8 mouse cellular contexts compared by ENCODE assay signal in genomic region chr3:87885281-87886003, GRCm38 (mm10). TPM values are rescaled to one million over a fixed set of nuclear protein-coding genes. Genes with fewer than 3 reads are reported as not detected.
A peak's percentile ranks its signal among the peaks of the same experiment; 100 is the strongest.
DNase-seq lines count a peak whose midpoint lies in the region; ATAC-seq and TF ChIP-seq lines count a peak whose summit lies in the region.

TSS of gene Prcc (minus strand) at chr3:87885608.

- TF ChIP-seq CTCF in kidney, postnatal 0 days (IDR thresholded peaks at IDR 0.05; ENCODE audit: low read depth) = no peak; the same call in 1 of the 2 replicates

- peak within 1 kb of the TSS; percentile 94 for H3K9ac ChIP-seq in heart, embryonic 12.5 days
- H3K9ac ChIP-seq in kidney, postnatal 0 days (ENCODE audit: low read depth, low read length) = peak within 1 kb of the TSS; percentile 91
- H3K9ac ChIP-seq in liver, embryonic 11.5 days (ENCODE audit: low read depth, low read length) = peak within 1 kb of the TSS; percentile 95
- peak within 1 kb of the TSS; percentile 95 for H3K9ac ChIP-seq in stomach, embryonic 14.5 days (replicated peaks; ENCODE audit: low read depth, low read length)

- H3K4me2 ChIP-seq in heart, embryonic 12.5 days = peak within 1 kb of the TSS; percentile 96
- H3K4me2 ChIP-seq in kidney, postnatal 0 days (ENCODE audit: low read length) = peak within 1 kb of the TSS; percentile 76
- H3K4me2 ChIP-seq in liver, embryonic 11.5 days = peak within 1 kb of the TSS; percentile 96
- H3K4me2 ChIP-seq in stomach, embryonic 14.5 days (replicated peaks; ENCODE audit: low read depth, low read length) = peak within 1 kb of the TSS; percentile 94

- peaks cover 15% of the 10 kb centered on the region for H3K36me3 ChIP-seq in heart, embryonic 12.5 days
- peaks cover 4% of the 10 kb centered on the region; the same call in 1 of the 2 replicates for H3K36me3 ChIP-seq in kidney, postnatal 0 days (ENCODE audit: insufficient read depth, low read length)
- peaks cover 4% of the 10 kb centered on the region for H3K36me3 ChIP-seq in liver, embryonic 11.5 days (ENCODE audit: control insufficient read depth, insufficient read depth, low read length)
- no peaks in the 10 kb centered on the region; the same call in 1 of the 2 replicates for H3K36me3 ChIP-seq in stomach, embryonic 14.5 days (ENCODE audit: control insufficient read depth, insufficient read depth, low read length)

- H3K4me3 ChIP-seq in heart, embryonic 12.5 days = peak within 1 kb of the TSS; percentile 95
- peak within 1 kb of the TSS; percentile 97 for H3K4me3 ChIP-seq in kidney, postnatal 0 days (replicated peaks; ENCODE audit: low read depth, low read length)
- peak within 1 kb of the TSS; percentile 94 for H3K4me3 ChIP-seq in liver, embryonic 11.5 days (ENCODE audit: low read depth, low read length)
- H3K4me3 ChIP-seq in stomach, embryonic 14.5 days (ENCODE audit: low read depth, low read length) = peak within 1 kb of the TSS; percentile 100

- ATAC-seq in erythroid progenitor cell, adult 5-6 weeks (replicated peaks; ENCODE audit: low FRiP score, poor library complexity, severe bottlenecking) = peak; percentile 93
- ATAC-seq in heart, embryonic 12.5 days (ENCODE audit: insufficient number of reproducible peaks, low FRiP score) = peak; percentile 96
- ATAC-seq in kidney, postnatal 0 days (replicated peaks; ENCODE audit: low FRiP score, low read depth) = peak; percentile 96
- peak; percentile 94 for ATAC-seq in liver, embryonic 11.5 days (replicated peaks; ENCODE audit: low FRiP score)
- peak; percentile 97 for ATAC-seq in stomach, embryonic 14.5 days (ENCODE audit: insufficient number of reproducible peaks, insufficient read depth, low FRiP score, low read depth)

- peaks cover 6% of the 10 kb centered on the region for H3K9me3 ChIP-seq in heart, embryonic 12.5 days (replicated peaks)
- H3K9me3 ChIP-seq in kidney, postnatal 0 days (replicated peaks; ENCODE audit: low read length) = no peaks in the 10 kb centered on the region
- no peaks in the 10 kb centered on the region; the same call in 1 of the 2 replicates for H3K9me3 ChIP-seq in liver, embryonic 11.5 days (ENCODE audit: control insufficient read depth, low read length)
- no peaks in the 10 kb centered on the region for H3K9me3 ChIP-seq in stomach, embryonic 14.5 days (ENCODE audit: control insufficient read depth, low read depth, low read length)

- no peaks in the 10 kb centered on the region for H3K27me3 ChIP-seq in heart, embryonic 12.5 days (replicated peaks)
- no peaks in the 10 kb centered on the region for H3K27me3 ChIP-seq in kidney, postnatal 0 days (ENCODE audit: insufficient read depth, low read length)
- no peaks in the 10 kb centered on the region for H3K27me3 ChIP-seq in liver, embryonic 11.5 days (replicated peaks; ENCODE audit: control insufficient read depth, insufficient read depth, low read length)
- no peaks in the 10 kb centered on the region for H3K27me3 ChIP-seq in stomach, embryonic 14.5 days (ENCODE audit: control insufficient read depth, insufficient read depth, low read length)

- peaks cover 20% of the 10 kb centered on the region for H3K4me1 ChIP-seq in heart, embryonic 12.5 days (replicated peaks)
- H3K4me1 ChIP-seq in kidney, postnatal 0 days (replicated peaks; ENCODE audit: insufficient read depth, low read length) = peaks cover 11% of the 10 kb centered on the region; the same call in 1 of the 2 replicates
- peaks cover 19% of the 10 kb centered on the region for H3K4me1 ChIP-seq in liver, embryonic 11.5 days (replicated peaks; ENCODE audit: control insufficient read depth, insufficient read depth, low read length)
- H3K4me1 ChIP-seq in stomach, embryonic 14.5 days (ENCODE audit: control insufficient read depth, insufficient read depth, low read length) = peaks cover 15% of the 10 kb centered on the region

- WGBS in heart, embryonic 12.5 days = under 1% methylated on average over 33 of the region's 33 CpGs
- under 1% methylated on average over 33 of the region's 33 CpGs for WGBS in kidney, postnatal 0 days
- under 1% methylated on average over 33 of the region's 33 CpGs for whole genome bisulfite sequencing in liver, embryonic 11.5 days
- WGBS in stomach, embryonic 14.5 days = under 1% methylated on average over 33 of the region's 33 CpGs

- peak; percentile 99 for DNase-seq in CD4-positive helper T cell, adult 2 months (ENCODE audit: low read depth, low spot score)
- DNase-seq in brain, embryonic 18.5 days (ENCODE audit: low read depth, low spot score) = peak; percentile 100
- DNase-seq in kidney, postnatal 0 days (ENCODE audit: low spot score) = peak; percentile 100
- peak; percentile 82 for DNase-seq in liver, embryonic 11.5 days (ENCODE audit: low spot score)
- peak; percentile 98 for DNase-seq in naive thymus-derived CD4-positive, alpha-beta T cell, adult 2 months (ENCODE audit: low read depth)

- H3K27ac ChIP-seq in heart, embryonic 12.5 days (ENCODE audit: poor library complexity, severe bottlenecking) = peak within 1 kb of the TSS; percentile 92
- H3K27ac ChIP-seq in kidney, postnatal 0 days = peak within 1 kb of the TSS; percentile 90
- peak within 1 kb of the TSS; percentile 88 for H3K27ac ChIP-seq in liver, embryonic 11.5 days (ENCODE audit: low read depth, low read length)
- peak within 1 kb of the TSS; percentile 91 for H3K27ac ChIP-seq in stomach, embryonic 14.5 days (ENCODE audit: low read length)

RNA-seq across cellular contexts. Expression of gene Prcc, which starts in this region (rescaled TPM):
- total RNA-seq in erythroid progenitor cell, adult 5-6 weeks (2015; ENCODE audit: low replicate concordance) = 12.6 and 17.7 TPM in 2 replicates
- total RNA-seq in erythroid progenitor cell, adult 5-6 weeks (2017; ENCODE audit: low replicate concordance) = 12.0 and 13.2 TPM in 2 replicates
- 11.2 and 11.5 TPM in 2 replicates for polyA plus RNA-seq in heart, embryonic 12.5 days (2016; fragmentation: Nextera tagmentation; extraction: Ambion mirVana)
- 14.8 and 15.1 TPM in 2 replicates for polyA plus RNA-seq in kidney, postnatal 0 days (2015; fragmentation: Nextera tagmentation; extraction: Ambion mirVana)
- 15.4 and 15.6 TPM in 2 replicates for polyA plus RNA-seq in liver, embryonic 11.5 days (2014; fragmentation: Nextera tagmentation; extraction: Ambion mirVana)
- 12.9 and 14.1 TPM in 2 replicates for polyA plus RNA-seq in stomach, embryonic 14.5 days (2014; fragmentation: Nextera tagmentation; extraction: Ambion mirVana)

Comparison
In these comparisons a context has a peak if more than half of its experiments do, and no peak if none do; other contexts are left out.
1. Peak in every context shown above with its lines: DNase-seq, ATAC-seq, H3K4me3 ChIP-seq and H3K27ac ChIP-seq.